Mouse (Mus musculus): ENCODE results near the gene Hgd.

- TF ChIP-seq POLR2A (IDR thresholded peaks at IDR 0.05; ENCODE audit: borderline replicate concordance, insufficient read depth, low read length), result no peak
- TF ChIP-seq CTCF (IDR thresholded peaks at IDR 0.05; ENCODE audit: borderline replicate concordance, insufficient read depth, low read depth, low read length), result no peak
These were observed 72.7 kb downstream of the Hgd start for GRCm38 (mm10) chr16:37652654-37653053.
